Mouse (Mus musculus) heart, postnatal 0 days (tissue): Measurements from ENCODE around the gene Ube2s. TPM values are rescaled to one million over a fixed set of nuclear protein-coding genes. Genes with fewer than 3 reads are reported as not detected.
"Not testable (repeated sequence)": the region's sequence is repeated elsewhere in the genome, so short reads cannot be mapped to it uniquely, and the experiment has no call there.

ENCODE experiments used
- ATAC-seq: fragments of 200-750 bp; cut with Nextera tagmentation; 2 replicates; pipeline ENCODE4 v1.8.0; 2017; ENCODE audit warnings: low read depth, moderate number of reproducible peaks, moderate library complexity; ENCODE audit not compliant: insufficient read depth
- DNase-seq: peaks from one replicate; pipeline ENCODE4 v3.0.0-alpha.2; 2016; ENCODE audit warnings: low spot score
- H3K27ac ChIP-seq: fragments of 300-500 bp; sonication (generic); 2 replicates; pipeline ENCODE4 v1.5.1; 2014; ENCODE audit warnings: low read depth, mild to moderate bottlenecking
- H3K27me3 ChIP-seq: fragments of 300-500 bp; sonication (generic); 2 replicates; pipeline ENCODE4 v1.6.1; 2014; ENCODE audit warnings: low read length, mixed read lengths; ENCODE audit not compliant: control insufficient read depth, insufficient read depth
- H3K36me3 ChIP-seq: fragments of 300-500 bp; sonication (generic); replicated peaks from 2 replicates; pipeline ENCODE4 v1.6.1; 2014; ENCODE audit warnings: low read length, mixed read lengths; ENCODE audit not compliant: control insufficient read depth, insufficient read depth
- H3K4me1 ChIP-seq: fragments of 300-500 bp; sonication (generic); 2 replicates; pipeline ENCODE4 v1.6.1; 2014; ENCODE audit warnings: antibody characterized with exemption; ENCODE audit not compliant: control insufficient read depth, insufficient read depth
- H3K4me2 ChIP-seq: fragments of 300-500 bp; sonication (generic); 2 replicates; pipeline ENCODE4 v1.6.1; 2014; ENCODE audit warnings: low read depth, mild to moderate bottlenecking, low read length, moderate library complexity
- H3K4me3 ChIP-seq: fragments of 300-500 bp; sonication (generic); 2 replicates; pipeline ENCODE4 v1.5.1; 2014; ENCODE audit warnings: low read depth, low read length
- H3K9ac ChIP-seq: fragments of 300-500 bp; sonication (generic); replicated peaks from 2 replicates; pipeline ENCODE4 v1.6.1; 2014; ENCODE audit warnings: low read depth, low read length, mixed read lengths
- H3K9me3 ChIP-seq: fragments of 300-500 bp; sonication (generic); replicated peaks from 2 replicates; pipeline ENCODE4 v1.6.1; 2016; ENCODE audit warnings: low read length; ENCODE audit not compliant: control insufficient read depth
- CTCF ChIP-seq: IDR thresholded peaks from 2 replicates; pipeline ENCODE4 v1.5.1; 2016; ENCODE audit warnings: antibody characterized with exemption, control low read depth, low read depth
- EP300 ChIP-seq: IDR thresholded peaks from 2 replicates; pipeline ENCODE4 v1.6.1; 2016; ENCODE audit warnings: antibody characterized with exemption, low read depth
- WGBS: fragments of 180-500 bp; shearing (Covaris S2); extraction: QIAGEN DNeasy Blood & Tissue Kit; methylation state at CpG from one replicate; pipeline ENCODE4 v1.1.7; 2014; 5-methylcytosine and 5-hydroxymethylcytosine counted together
- polyA plus RNA-seq: library from polyadenylated mRNA; unstranded; fragments of >200 nt; fragmentation: Nextera tagmentation; extraction: Ambion mirVana; gene quantifications from 2 replicates; pipeline ENCODE4 v1.2.1, GENCODE M21; 2015
- total RNA-seq: library from RNA; depleted of rRNA; stranded (reverse); fragments of >200 nt; gene quantifications from 2 replicates; pipeline ENCODE4 v1.2.3, GENCODE M21; 2014; ENCODE audit warnings: low replicate concordance

Gene Ube2s
- total and polyA plus RNA-seq, 2 experiments from 2014 or later: 174 to 440 TPM

DNA sequence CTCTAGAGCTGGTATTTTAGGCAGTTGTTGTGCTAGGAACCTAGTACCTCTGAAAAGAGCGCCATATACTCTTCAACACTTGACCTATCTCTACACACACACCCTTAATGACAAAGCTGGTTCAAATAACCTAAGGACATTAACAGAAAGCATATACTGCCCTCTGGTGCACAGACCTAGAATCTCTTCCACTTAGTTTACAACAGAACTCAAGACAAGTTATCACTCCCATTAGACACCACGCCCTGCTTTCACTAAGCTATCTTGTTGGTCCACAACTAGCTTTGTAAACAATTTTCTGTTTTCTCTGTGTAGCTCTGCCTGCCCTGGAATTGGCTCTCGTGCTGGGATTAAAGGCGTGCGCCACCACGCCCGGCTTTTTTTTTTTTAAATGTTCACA, 5.7 kb downstream of the Ube2s start:
- peak; percentile 47 for DNase-seq
- Histone ChIP-seq H3K36me3 (peaks cover 45% of the 10 kb centered on the region), H3K4me2 (no peak overlapping the region), H3K27me3 (no peaks in the 10 kb centered on the region), H3K4me3 (no peak overlapping the region), H3K4me1 (peaks cover 12% of the 10 kb centered on the region), H3K9ac (no peak overlapping the region), H3K9me3 (no peaks in the 10 kb centered on the region), H3K27ac (no peak overlapping the region)
- WGBS: 88% methylated on average over 7 of the region's 7 CpGs
- ATAC-seq: no peak
- TF ChIP-seq EP300 (no peak), CTCF (peak; percentile 68)

DNA sequence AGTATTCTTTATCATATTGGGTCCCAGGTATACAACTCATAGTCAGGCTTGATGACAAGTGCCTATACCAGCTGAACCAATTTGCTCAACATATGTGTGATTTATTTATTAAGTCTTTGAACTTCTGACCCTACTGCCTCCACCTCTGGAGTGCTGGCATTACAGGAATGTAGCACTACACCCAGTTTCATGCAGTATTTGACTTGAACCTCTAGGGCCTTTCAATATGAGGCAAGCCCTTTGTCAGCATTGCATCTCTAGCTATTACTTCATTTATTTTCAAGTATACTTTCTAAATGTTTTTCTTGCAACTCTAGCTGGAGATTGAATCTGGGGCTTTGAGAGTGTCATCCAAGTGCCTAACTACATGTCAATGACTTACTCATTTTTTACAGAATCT, 10.1 kb downstream of the Ube2s start:
- H3K4me1 ChIP-seq: no peaks in the 10 kb centered on the region
- no peak for ATAC-seq
- H3K27me3 ChIP-seq: no peaks in the 10 kb centered on the region
- H3K9ac ChIP-seq: no peak overlapping the region
- H3K27ac ChIP-seq: no peak overlapping the region
- no peak overlapping the region for H3K4me3 ChIP-seq
- no peaks in the 10 kb centered on the region for H3K9me3 ChIP-seq
- no peak for TF ChIP-seq CTCF
- TF ChIP-seq EP300: no peak
- H3K36me3 ChIP-seq: peaks cover 26% of the 10 kb centered on the region
- no peak overlapping the region for H3K4me2 ChIP-seq
- no peak for DNase-seq

GRCm38 (mm10) chr7:4795767-4796433, 16.5 kb downstream of the Ube2s start:
- Histone ChIP-seq H3K27me3 (no peaks in the 10 kb centered on the region), H3K4me1 (no peaks in the 10 kb centered on the region), H3K4me3 (no peak overlapping the region), H3K4me2 (no peak overlapping the region), H3K36me3 (peaks cover 33% of the 10 kb centered on the region), H3K9ac (no peak overlapping the region), H3K9me3 (no peaks in the 10 kb centered on the region), H3K27ac (0 out of 2 replicates have a peak overlapping the region, but pooled peaks have one; percentile 13)
- no peak for ATAC-seq
- DNase-seq: peak; percentile 66
- TF ChIP-seq EP300 (no peak), CTCF (peak; percentile 75)
- 64% methylated on average over 7 of the region's 7 CpGs for WGBS

- H3K4me3 ChIP-seq: no peak overlapping the region
- peaks cover 33% of the 10 kb centered on the region for H3K36me3 ChIP-seq
- no peaks in the 10 kb centered on the region for H3K27me3 ChIP-seq
- no peak overlapping the region for H3K9ac ChIP-seq
- H3K9me3 ChIP-seq: no peaks in the 10 kb centered on the region
- TF ChIP-seq EP300 (no peak), CTCF (no peak)
- WGBS: 70% methylated on average over 3 of the region's 3 CpGs
- ATAC-seq: no peak
- H3K27ac ChIP-seq: no peak overlapping the region
- no peak overlapping the region for H3K4me2 ChIP-seq
- no peaks in the 10 kb centered on the region for H3K4me1 ChIP-seq
- no peak for DNase-seq
Measured at GRCm38 (mm10) chr7:4794631-4795168, 17.7 kb downstream of the Ube2s start.

- no peak for ATAC-seq
- peaks cover 33% of the 10 kb centered on the region for H3K36me3 ChIP-seq
- TF ChIP-seq CTCF (no peak), EP300 (no peak)
Measured at GRCm38 (mm10) chr7:4793674-4794073, 18.7 kb downstream of the Ube2s start.

DNA sequence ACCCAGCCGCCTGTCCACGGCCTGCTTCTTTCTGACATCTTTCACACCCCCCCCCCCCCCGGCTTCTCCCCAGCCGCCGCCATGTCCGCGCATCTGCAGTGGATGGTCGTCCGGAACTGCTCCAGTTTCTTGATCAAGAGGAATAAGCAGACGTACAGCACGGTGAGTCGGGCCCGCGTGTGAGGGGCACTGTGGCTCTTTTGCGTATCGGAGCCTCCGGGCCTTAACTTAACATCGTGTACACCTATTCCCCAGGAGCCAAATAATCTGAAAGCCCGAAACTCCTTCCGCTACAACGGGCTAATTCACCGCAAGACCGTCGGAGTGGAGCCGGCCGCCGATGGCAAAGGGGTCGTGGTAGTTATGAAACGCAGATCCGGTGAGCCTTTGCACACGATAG, 19.1 kb downstream of the Ube2s start:
- Histone ChIP-seq H3K9ac (peak overlapping the region; percentile 88), H3K4me2 (peak overlapping the region; percentile 79), H3K27ac (peak overlapping the region; percentile 95), H3K4me3 (peak overlapping the region; percentile 74), H3K36me3 (peaks cover 33% of the 10 kb centered on the region)
- DNase-seq, H3K27me3 ChIP-seq, H3K4me1 ChIP-seq, H3K9me3 ChIP-seq: not testable (repeated sequence)
- peak; percentile 5; the same call in 1 of the 2 replicates for ATAC-seq
- WGBS: 1% methylated on average over 31 of the region's 31 CpGs

More at GRCm38 (mm10) chr7:4793674-4794073, 18.7 kb downstream of the Ube2s start:
- Histone ChIP-seq H3K9me3 (no peaks in the 10 kb centered on the region), H3K27ac (peak overlapping the region; percentile 95; the same call in 1 of the 2 replicates), H3K4me2 (peak overlapping the region; percentile 79), H3K27me3 (no peaks in the 10 kb centered on the region), H3K4me3 (peak overlapping the region; percentile 74), H3K9ac (peak overlapping the region; percentile 88), H3K4me1 (peaks cover 2% of the 10 kb centered on the region; the same call in 1 of the 2 replicates)
- WGBS: 38% methylated on average over 4 of the region's 4 CpGs
- DNase-seq: no peak
